Mouse (Mus musculus): Measurements from ENCODE around the gene Slc5a5. TPM values are rescaled to one million over a fixed set of nuclear protein-coding genes. Genes with fewer than 3 reads are reported as not detected.

Gene Slc5a5
- polyA plus RNA-seq, 1 experiment = 1.5 TPM

DNA sequence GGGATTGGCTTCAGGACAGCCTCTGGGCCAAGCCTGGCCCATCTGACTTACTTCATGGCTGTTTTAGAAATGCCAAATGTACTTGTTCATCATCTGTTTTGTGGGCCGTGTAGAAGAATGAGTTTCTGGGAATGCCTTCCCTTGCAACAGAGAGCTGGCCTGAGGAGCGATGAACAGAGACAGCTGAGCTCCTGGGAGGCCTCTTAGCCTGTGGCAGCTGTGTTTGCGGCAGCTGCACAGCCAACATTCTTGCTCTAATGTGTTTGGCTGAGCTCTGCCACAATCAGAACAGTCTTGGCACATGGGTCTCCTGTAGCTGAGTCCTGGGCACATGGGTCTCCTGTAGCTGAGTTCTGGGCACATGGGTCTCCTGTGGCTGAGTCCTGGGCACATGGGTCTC, 35.5 kb upstream of the Slc5a5 start:
- Histone ChIP-seq H3K27ac (ENCODE audit: control insufficient read depth, insufficient read depth, low read depth, low read length) (no peak overlapping the region), H3K4me1 (ENCODE audit: control insufficient read depth, insufficient read depth, low read length) (no peaks in the 10 kb centered on the region), H3K27me3 (ENCODE audit: control insufficient read depth, insufficient read depth, low read length) (no peaks in the 10 kb centered on the region), H3K36me3 (ENCODE audit: control insufficient read depth, insufficient read depth, low read length) (no peaks in the 10 kb centered on the region), H3K4me3 (ENCODE audit: control insufficient read depth, low read depth, low read length) (no peak overlapping the region)
- TF ChIP-seq CTCF (IDR thresholded peaks at IDR 0.05; ENCODE audit: control insufficient read depth, insufficient read depth, insufficient replicate concordance, low read depth, low read length) = no peak
- TF ChIP-seq POLR2A (IDR thresholded peaks at IDR 0.05; ENCODE audit: control insufficient read depth, low read depth, low read length) = no peak

DNA sequence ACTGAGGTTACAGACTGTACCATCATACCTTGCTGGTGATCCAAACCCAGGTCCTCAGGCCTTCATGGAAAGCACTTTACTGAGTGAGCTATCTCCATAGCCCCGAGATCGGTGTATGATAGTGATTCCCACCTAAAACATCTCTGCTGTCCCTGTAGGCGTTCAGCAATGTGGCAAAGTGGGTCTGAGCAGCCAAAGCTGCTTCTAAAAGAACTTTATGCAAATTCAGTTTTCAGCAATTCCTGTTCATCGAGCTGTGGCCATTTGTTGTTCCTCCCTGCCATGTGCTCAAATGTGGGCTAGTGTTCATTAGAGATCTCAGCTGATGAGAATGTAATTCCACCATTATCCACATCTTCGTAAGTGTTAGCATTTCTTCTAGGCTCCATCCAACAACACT, 33.8 kb upstream of the Slc5a5 start:
- no peaks in the 10 kb centered on the region for H3K27me3 ChIP-seq (ENCODE audit: control insufficient read depth, insufficient read depth, low read length)

DNA sequence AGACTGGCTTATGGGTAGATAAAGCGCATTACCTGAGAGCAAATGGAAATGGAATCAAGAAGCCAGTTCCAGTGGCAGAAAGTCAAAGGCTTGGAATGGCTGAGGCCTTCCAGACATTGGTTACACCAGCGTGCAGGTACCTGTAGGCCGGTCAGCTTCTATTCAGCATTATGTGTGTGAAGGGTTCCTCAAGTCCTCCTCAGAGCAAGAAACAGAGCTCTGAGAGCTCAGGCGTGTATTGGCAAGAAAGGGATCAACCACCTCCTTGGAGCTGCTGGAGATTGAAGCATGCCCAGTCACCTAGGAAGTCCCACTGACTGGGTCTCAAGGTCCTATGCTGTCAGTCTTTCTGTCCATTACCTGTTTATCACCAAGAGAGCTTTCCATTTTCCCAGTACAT, 33.2 kb upstream of the Slc5a5 start:
- Histone ChIP-seq H3K27ac (ENCODE audit: control insufficient read depth, insufficient read depth, low read depth, low read length) (no peak overlapping the region), H3K27me3 (ENCODE audit: control insufficient read depth, insufficient read depth, low read length) (no peaks in the 10 kb centered on the region), H3K36me3 (ENCODE audit: control insufficient read depth, insufficient read depth, low read length) (no peaks in the 10 kb centered on the region), H3K4me1 (ENCODE audit: control insufficient read depth, insufficient read depth, low read length) (no peaks in the 10 kb centered on the region; the same call in 1 of the 2 replicates), H3K4me3 (ENCODE audit: control insufficient read depth, low read depth, low read length) (no peak overlapping the region)
- no peak for TF ChIP-seq POLR2A (IDR thresholded peaks at IDR 0.05; ENCODE audit: control insufficient read depth, low read depth, low read length)
- no peak for TF ChIP-seq CTCF (IDR thresholded peaks at IDR 0.05; ENCODE audit: control insufficient read depth, insufficient read depth, insufficient replicate concordance, low read depth, low read length)

More for the DNA sequence above, 33.8 kb upstream of the Slc5a5 start:
- TF ChIP-seq CTCF (IDR thresholded peaks at IDR 0.05; ENCODE audit: control insufficient read depth, insufficient read depth, insufficient replicate concordance, low read depth, low read length) = no peak
- TF ChIP-seq POLR2A (IDR thresholded peaks at IDR 0.05; ENCODE audit: control insufficient read depth, low read depth, low read length) = no peak
- no peaks in the 10 kb centered on the region for H3K36me3 ChIP-seq (ENCODE audit: control insufficient read depth, insufficient read depth, low read length)
- no peak overlapping the region for H3K4me3 ChIP-seq (ENCODE audit: control insufficient read depth, low read depth, low read length)
- H3K27ac ChIP-seq (ENCODE audit: control insufficient read depth, insufficient read depth, low read depth, low read length) = no peak overlapping the region
- H3K4me1 ChIP-seq (ENCODE audit: control insufficient read depth, insufficient read depth, low read length) = no peaks in the 10 kb centered on the region; the same call in 1 of the 2 replicates

DNA sequence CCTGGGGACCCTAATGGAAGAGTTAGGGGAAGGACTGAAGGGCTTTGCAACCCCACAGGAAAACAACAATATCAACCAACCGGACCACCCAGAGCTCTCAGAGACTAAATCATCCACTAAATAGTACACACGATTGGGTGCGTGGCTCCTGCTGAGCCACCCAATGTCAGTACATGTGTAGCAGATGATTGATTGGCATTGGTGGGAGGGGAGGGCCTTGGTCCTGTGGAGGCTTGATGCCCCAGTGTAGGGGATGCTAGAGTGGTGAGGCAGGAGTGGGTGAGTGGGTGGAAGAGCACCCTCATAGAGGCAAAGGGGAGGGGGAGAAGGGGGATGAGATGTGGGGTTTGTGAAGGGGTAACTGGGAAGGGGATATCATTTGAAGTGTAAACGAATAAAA, 31.6 kb upstream of the Slc5a5 start:
- H3K27me3 ChIP-seq (ENCODE audit: control insufficient read depth, insufficient read depth, low read length) = no peaks in the 10 kb centered on the region

DNA sequence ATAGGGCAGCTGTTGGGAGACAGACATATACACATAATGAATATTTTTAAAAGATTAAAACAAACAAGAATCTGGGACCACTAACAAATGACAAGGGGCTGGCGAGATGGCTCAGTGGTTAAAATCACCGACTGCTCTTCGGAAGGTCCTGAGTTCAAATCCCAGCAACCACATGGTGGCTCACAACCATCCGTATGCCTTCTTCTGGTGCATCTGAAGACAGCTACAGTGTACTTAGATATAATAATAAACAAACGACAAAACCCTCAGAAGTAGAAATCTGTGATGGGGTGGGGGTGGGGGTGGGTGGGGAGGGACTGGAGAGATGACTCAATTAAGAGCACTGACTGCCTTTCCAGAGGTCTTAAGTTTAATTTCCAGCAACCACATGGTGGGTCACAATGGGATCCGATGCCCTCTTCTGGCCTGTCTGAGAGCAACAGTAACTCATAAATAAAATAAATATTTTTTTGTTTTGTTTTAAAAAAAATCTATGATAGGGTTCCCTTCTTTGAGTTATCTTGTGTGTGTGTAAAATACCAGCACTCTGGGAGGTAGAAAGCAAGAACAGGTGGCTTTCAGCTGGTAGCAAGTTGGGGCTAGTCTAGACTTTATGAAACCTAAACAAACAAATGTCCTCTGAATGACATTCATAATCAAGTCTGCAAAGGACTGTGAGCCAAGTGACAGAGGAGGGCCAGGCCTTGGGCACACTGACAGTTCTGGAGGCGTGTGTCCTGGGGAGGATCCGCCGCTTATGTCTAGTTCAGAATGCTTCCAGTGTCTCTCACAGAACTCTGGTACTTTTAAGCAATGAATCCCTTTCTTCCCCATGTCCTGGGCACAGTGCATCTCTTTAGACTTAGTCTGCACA, 27.7 kb upstream of the Slc5a5 start:
- TF ChIP-seq POLR2A (IDR thresholded peaks at IDR 0.05; ENCODE audit: control insufficient read depth, low read depth, low read length) = no peak
- no peak for TF ChIP-seq CTCF (IDR thresholded peaks at IDR 0.05; ENCODE audit: control insufficient read depth, insufficient read depth, insufficient replicate concordance, low read depth, low read length)
- Histone ChIP-seq H3K27me3 (ENCODE audit: control insufficient read depth, insufficient read depth, low read length) (no peaks in the 10 kb centered on the region), H3K4me3 (ENCODE audit: control insufficient read depth, low read depth, low read length) (no peak overlapping the region), H3K27ac (ENCODE audit: control insufficient read depth, insufficient read depth, low read depth, low read length) (no peak overlapping the region), H3K4me1 (ENCODE audit: control insufficient read depth, insufficient read depth, low read length) (no peaks in the 10 kb centered on the region; the same call in 1 of the 2 replicates), H3K36me3 (ENCODE audit: control insufficient read depth, insufficient read depth, low read length) (no peaks in the 10 kb centered on the region)

More for the DNA sequence above, 31.6 kb upstream of the Slc5a5 start:
- no peaks in the 10 kb centered on the region for H3K36me3 ChIP-seq (ENCODE audit: control insufficient read depth, insufficient read depth, low read length)
- no peak overlapping the region for H3K4me3 ChIP-seq (ENCODE audit: control insufficient read depth, low read depth, low read length)
- no peak for TF ChIP-seq CTCF (IDR thresholded peaks at IDR 0.05; ENCODE audit: control insufficient read depth, insufficient read depth, insufficient replicate concordance, low read depth, low read length)
- TF ChIP-seq POLR2A (IDR thresholded peaks at IDR 0.05; ENCODE audit: control insufficient read depth, low read depth, low read length) = no peak
- H3K4me1 ChIP-seq (ENCODE audit: control insufficient read depth, insufficient read depth, low read length) = no peaks in the 10 kb centered on the region; the same call in 1 of the 2 replicates
- no peak overlapping the region for H3K27ac ChIP-seq (ENCODE audit: control insufficient read depth, insufficient read depth, low read depth, low read length)

DNA sequence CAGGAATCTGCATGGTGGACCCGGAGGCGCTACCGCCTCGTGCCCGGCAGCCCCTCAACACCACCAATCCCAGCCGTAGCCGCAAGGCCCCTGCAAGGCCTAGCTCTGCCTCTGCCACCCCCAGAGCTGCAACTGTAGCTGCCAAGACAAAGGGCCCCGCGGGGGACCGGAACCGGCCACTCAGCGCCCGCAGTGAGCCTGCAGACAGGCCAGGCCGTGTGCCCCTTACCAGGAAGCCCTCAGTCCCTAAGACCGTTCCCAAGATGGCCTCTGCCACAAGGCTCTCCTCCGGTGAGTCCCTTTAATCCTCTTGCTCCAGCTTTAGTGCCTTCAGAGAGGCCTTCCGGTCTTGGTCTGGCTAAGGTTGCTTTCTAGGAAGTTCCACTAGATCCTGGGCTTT, 22.1 kb upstream of the Slc5a5 start:
- no peak overlapping the region for H3K27ac ChIP-seq (ENCODE audit: control insufficient read depth, insufficient read depth, low read depth, low read length)
- H3K4me1 ChIP-seq (ENCODE audit: control insufficient read depth, insufficient read depth, low read length) = no peaks in the 10 kb centered on the region
- H3K27me3 ChIP-seq (ENCODE audit: control insufficient read depth, insufficient read depth, low read length) = no peaks in the 10 kb centered on the region
- H3K4me3 ChIP-seq (ENCODE audit: control insufficient read depth, low read depth, low read length) = no peak overlapping the region
- TF ChIP-seq CTCF (IDR thresholded peaks at IDR 0.05; ENCODE audit: control insufficient read depth, insufficient read depth, insufficient replicate concordance, low read depth, low read length) = no peak
- H3K36me3 ChIP-seq (ENCODE audit: control insufficient read depth, insufficient read depth, low read length) = no peaks in the 10 kb centered on the region; the same call in 1 of the 2 replicates

DNA sequence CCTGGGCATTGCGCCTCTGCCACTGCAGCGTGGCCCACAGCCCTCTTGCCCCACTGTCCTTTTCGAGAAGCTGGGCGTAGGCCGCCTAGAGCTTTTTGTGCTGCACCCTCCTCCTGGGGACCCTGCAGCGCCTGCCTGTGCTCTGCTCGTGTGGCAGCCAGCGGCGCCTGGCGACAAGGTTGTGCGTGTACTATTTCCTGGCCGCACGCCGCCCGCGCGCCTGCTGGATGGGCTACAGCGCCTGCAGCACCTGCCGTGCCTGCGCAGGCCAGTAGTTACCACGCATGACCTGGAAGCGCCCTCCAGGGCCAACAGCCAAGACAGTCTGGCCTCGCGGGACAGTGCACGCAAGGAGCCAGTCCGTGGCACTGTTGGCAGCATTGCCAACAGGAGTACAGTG, 21.0 kb upstream of the Slc5a5 start:
- H3K4me3 ChIP-seq (ENCODE audit: control insufficient read depth, low read depth, low read length) = no peak overlapping the region
- H3K4me1 ChIP-seq (ENCODE audit: control insufficient read depth, insufficient read depth, low read length) = no peaks in the 10 kb centered on the region
- no peaks in the 10 kb centered on the region; the same call in 1 of the 2 replicates for H3K36me3 ChIP-seq (ENCODE audit: control insufficient read depth, insufficient read depth, low read length)
- H3K27me3 ChIP-seq (ENCODE audit: control insufficient read depth, insufficient read depth, low read length) = no peaks in the 10 kb centered on the region
- TF ChIP-seq CTCF (IDR thresholded peaks at IDR 0.05; ENCODE audit: control insufficient read depth, insufficient read depth, insufficient replicate concordance, low read depth, low read length) = no peak
- TF ChIP-seq POLR2A (IDR thresholded peaks at IDR 0.05; ENCODE audit: control insufficient read depth, low read depth, low read length) = no peak
- H3K27ac ChIP-seq (ENCODE audit: control insufficient read depth, insufficient read depth, low read depth, low read length) = no peak overlapping the region
